Mouse (Mus musculus) forebrain, embryonic 10.5 days (tissue): ENCODE measurements around the gene Synj2bp. TPM values are rescaled to one million over a fixed set of nuclear protein-coding genes. Genes with fewer than 3 reads are reported as not detected.
"Not testable (repeated sequence)": the region's sequence is repeated elsewhere in the genome, so short reads cannot be mapped to it uniquely, and the experiment has no call there.

Source experiments
- DNase-seq: peaks from one replicate; pipeline ENCODE4 v3.0.0-alpha.2; 2017; ENCODE audit warnings: low spot score; ENCODE audit errors: extremely low spot score
- H3K27ac ChIP-seq: fragments of 300-500 bp; sonication (generic); 2 replicates; pipeline ENCODE4 v1.5.1; 2016; ENCODE audit warnings: mild to moderate bottlenecking
- H3K27me3 ChIP-seq: fragments of 300-500 bp; sonication (generic); 2 replicates; pipeline ENCODE4 v1.6.1; 2016; ENCODE audit warnings: mild to moderate bottlenecking; ENCODE audit not compliant: poor library complexity, severe bottlenecking
- H3K36me3 ChIP-seq: fragments of 300-500 bp; sonication (generic); replicated peaks from 2 replicates; pipeline ENCODE4 v1.6.1; 2016; ENCODE audit warnings: mild to moderate bottlenecking, moderate library complexity
- H3K4me1 ChIP-seq: fragments of 300-500 bp; sonication (generic); 2 replicates; pipeline ENCODE4 v1.6.1; 2016
- H3K4me3 ChIP-seq: fragments of 300-500 bp; sonication (generic); 2 replicates; pipeline ENCODE4 v1.5.1; 2016; ENCODE audit warnings: mild to moderate bottlenecking, moderate library complexity
- H3K9me3 ChIP-seq: fragments of 300-500 bp; sonication (generic); 2 replicates; pipeline ENCODE4 v1.6.1; 2016; ENCODE audit warnings: mild to moderate bottlenecking, moderate library complexity
- WGBS: fragments of 180-500 bp; shearing (Covaris S2); methylation state at CpG from one replicate; pipeline ENCODE4 v1.1.7; 2016; 5-methylcytosine and 5-hydroxymethylcytosine counted together
- polyA plus RNA-seq: library from polyadenylated mRNA; unstranded; fragments of >200 nt; fragmentation: Nextera tagmentation; extraction: Ambion mirVana; gene quantifications from 2 replicates; pipeline ENCODE4 v1.2.1, GENCODE M21; 2016

The Synj2bp gene
- 34.3 and 35.4 TPM in 2 replicates for polyA plus RNA-seq

DNA sequence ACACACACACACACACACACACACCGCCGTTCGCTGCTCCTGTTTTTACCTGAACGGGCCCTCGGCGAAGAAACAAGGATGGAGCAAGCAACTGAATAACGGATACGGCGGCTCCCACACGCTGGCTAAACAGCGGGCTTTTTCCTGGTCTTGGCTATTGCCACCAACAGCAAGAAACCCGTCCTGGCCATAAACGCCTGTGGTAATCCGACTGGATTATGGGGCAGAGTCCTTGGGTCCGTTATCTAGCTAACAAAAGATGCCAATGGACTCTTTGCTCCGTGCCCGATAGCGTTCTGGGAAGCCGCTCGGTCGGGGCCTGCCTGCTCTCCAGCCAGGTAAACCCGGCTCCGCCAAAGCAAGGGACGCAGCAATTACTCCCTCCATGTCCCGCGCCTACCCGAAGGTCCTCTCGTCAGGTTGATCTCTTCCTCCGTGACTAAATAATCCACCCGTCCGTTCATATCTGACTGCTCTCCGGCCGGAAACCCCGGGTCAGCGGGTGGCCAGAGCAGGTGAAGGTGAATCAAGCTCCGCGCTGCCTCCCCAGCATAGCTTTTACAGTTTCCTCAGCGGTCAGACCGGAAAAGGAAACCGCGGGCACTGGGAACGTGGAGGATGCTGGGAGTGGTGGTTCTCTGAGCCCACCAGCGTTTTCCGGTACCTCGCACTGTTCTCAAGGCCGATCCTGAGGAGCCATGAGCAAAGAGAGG, at the start of gene Synj2bp, which contains the start of gene Gm20498:
Gene Synj2bp, minus strand, starts transcription at position 596 of the 713 bp plus-strand sequence.
Gene Gm20498, minus strand, starts transcription at position 590 of the 713 bp plus-strand sequence.
- Histone ChIP-seq H3K36me3 (no peaks in the 10 kb centered on the region), H3K27me3 (no peaks in the 10 kb centered on the region; the same call in 1 of the 2 replicates), H3K4me1 (peaks cover 17% of the 10 kb centered on the region), H3K27ac (peak within 1 kb of the TSS; percentile 84), H3K4me3 (peak within 1 kb of the TSS; percentile 75), H3K9me3 (no peaks in the 10 kb centered on the region)
- WGBS, result under 1% methylated on average over 46 of the region's 46 CpGs
- peak; percentile 84 for DNase-seq

GRCm38 (mm10) chr12:81568374-81568773, 35.7 kb upstream of the Synj2bp start, which contains the start of gene Adam21:
Adam21 (minus strand) TSS chr12:81568474.
- DNase-seq, result no peak
- no peaks in the 10 kb centered on the region for H3K27me3 ChIP-seq
- no peak within 1 kb of the TSS for H3K4me3 ChIP-seq
- H3K36me3 ChIP-seq, result peaks cover 34% of the 10 kb centered on the region
- no peaks in the 10 kb centered on the region for H3K4me1 ChIP-seq
- H3K27ac ChIP-seq, result no peak within 1 kb of the TSS
- no peaks in the 10 kb centered on the region for H3K9me3 ChIP-seq
- 97% methylated on average over 1 of the region's 1 CpGs for WGBS

DNA sequence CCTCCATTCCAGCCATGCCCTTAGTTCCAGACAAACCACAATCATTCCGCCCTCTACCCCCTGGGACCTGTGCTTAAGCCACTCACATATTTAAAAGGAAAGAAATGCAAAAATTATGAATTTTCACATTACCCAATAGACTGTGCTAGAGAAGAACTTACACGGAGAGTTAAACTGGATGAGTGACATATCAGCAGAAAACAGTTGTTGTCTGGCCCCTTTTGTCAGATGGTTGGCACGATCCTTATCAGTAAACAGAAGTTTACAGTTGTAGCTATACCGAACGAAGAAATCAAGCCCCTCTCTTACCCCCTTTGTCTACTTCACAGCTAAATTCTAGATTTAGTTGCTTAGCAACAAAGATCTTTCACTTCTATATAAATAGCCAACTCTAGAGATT, 35.2 kb upstream of the Synj2bp start:
- no peak overlapping the region for H3K27ac ChIP-seq
- H3K4me1 ChIP-seq, result no peaks in the 10 kb centered on the region
- peaks cover 30% of the 10 kb centered on the region for H3K36me3 ChIP-seq
- DNase-seq, result no peak
- no peaks in the 10 kb centered on the region for H3K27me3 ChIP-seq
- H3K9me3 ChIP-seq, result no peaks in the 10 kb centered on the region
- H3K4me3 ChIP-seq, result no peak overlapping the region
- WGBS, result 92% methylated on average over 5 of the region's 5 CpGs

DNA sequence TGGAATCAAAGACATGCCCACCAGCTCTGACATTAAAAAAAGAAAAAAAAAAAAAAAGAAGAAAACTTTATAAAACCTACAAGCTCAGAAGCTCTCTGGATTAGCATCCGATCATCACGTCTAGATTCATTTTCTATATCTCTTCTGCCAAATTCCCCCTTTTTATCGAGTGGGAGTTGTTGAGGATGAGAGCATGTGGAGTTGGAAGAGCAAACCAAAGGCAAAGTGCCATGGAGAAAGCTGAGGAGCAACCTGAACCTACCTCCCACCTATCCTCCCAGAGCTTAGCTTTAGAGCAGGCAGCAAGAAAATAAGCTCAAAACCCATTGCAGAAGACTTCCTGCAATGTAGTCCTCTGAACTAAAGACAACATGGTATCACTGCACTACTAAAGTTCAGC, 31.5 kb upstream of the Synj2bp start:
- 0 out of 2 replicates have a peak, but pooled peaks cover 3% of the 10 kb centered on the region for H3K36me3 ChIP-seq
- H3K4me3 ChIP-seq, result no peak overlapping the region
- H3K4me1 ChIP-seq, result no peaks in the 10 kb centered on the region
- WGBS, result 93% methylated on average over 3 of the region's 3 CpGs
- no peaks in the 10 kb centered on the region for H3K9me3 ChIP-seq
- H3K27me3 ChIP-seq, result no peaks in the 10 kb centered on the region
- H3K27ac ChIP-seq, result no peak overlapping the region
- no peak for DNase-seq

- no peaks in the 10 kb centered on the region for H3K27me3 ChIP-seq
- H3K9me3 ChIP-seq, result no peaks in the 10 kb centered on the region
- WGBS, result 83% methylated on average over 3 of the region's 3 CpGs
Observed at GRCm38 (mm10) chr12:81549286-81549685, 16.6 kb upstream of the Synj2bp start.

DNA sequence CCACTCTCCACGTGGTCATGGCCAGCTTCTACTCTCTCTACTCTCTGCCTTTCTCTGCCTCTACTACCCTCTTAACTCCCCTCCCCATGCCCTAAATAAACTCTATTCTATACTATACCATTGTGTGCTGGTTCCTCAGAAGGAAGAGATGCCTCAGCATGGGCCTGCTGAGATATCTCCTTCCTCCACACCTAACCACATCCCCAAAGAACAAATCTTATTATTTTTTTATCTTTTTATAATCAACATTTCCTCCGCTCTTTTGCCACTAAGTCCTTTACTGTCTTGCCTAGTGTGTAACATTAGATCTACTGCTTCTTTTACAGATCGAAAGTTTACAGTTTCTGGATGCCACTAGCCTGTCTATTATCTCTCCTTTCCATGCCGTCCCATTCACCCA, 14.5 kb upstream of the Synj2bp start:
- H3K9me3 ChIP-seq, result no peaks in the 10 kb centered on the region
- no peaks in the 10 kb centered on the region for H3K4me1 ChIP-seq
- no peaks in the 10 kb centered on the region for H3K36me3 ChIP-seq
- H3K27ac ChIP-seq, result no peak overlapping the region
- WGBS, result 75% methylated on average over 4 of the region's 4 CpGs
- no peaks in the 10 kb centered on the region for H3K27me3 ChIP-seq
- no peak for DNase-seq
- H3K4me3 ChIP-seq, result no peak overlapping the region

More at GRCm38 (mm10) chr12:81549286-81549685, 16.6 kb upstream of the Synj2bp start:
- no peaks in the 10 kb centered on the region for H3K36me3 ChIP-seq
- H3K27ac ChIP-seq, result no peak overlapping the region
- H3K4me3 ChIP-seq, result no peak overlapping the region
- H3K4me1 ChIP-seq, result no peaks in the 10 kb centered on the region
- DNase-seq, result no peak

DNA sequence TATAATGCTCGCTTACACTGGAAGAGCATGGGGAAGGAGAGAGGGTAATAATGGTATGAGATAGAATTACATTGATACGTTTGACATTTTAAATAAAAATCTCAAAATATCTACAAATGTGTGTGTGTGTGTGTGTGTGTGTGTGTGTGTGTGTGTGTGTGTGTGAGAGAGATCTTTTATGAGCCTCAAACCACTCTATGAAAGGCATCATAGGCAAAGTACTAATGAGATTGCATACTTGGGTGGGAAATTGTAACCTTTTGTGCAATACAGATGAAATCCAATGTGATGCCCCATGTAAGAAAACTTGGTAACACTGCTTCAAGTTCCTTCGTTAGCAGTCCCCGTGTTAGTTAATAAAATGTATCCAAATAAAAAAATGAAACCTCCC, 313 bp upstream of the Synj2bp start:
- Histone ChIP-seq H3K27me3 (no peaks in the 10 kb centered on the region; the same call in 1 of the 2 replicates), H3K9me3 (no peaks in the 10 kb centered on the region), H3K4me3 (peak overlapping the region; percentile 75), H3K4me1 (peaks cover 17% of the 10 kb centered on the region), H3K27ac (peak overlapping the region; percentile 84), H3K36me3 (no peaks in the 10 kb centered on the region)
- no peak for DNase-seq
- 38% methylated on average over 4 of the region's 4 CpGs for WGBS

DNA sequence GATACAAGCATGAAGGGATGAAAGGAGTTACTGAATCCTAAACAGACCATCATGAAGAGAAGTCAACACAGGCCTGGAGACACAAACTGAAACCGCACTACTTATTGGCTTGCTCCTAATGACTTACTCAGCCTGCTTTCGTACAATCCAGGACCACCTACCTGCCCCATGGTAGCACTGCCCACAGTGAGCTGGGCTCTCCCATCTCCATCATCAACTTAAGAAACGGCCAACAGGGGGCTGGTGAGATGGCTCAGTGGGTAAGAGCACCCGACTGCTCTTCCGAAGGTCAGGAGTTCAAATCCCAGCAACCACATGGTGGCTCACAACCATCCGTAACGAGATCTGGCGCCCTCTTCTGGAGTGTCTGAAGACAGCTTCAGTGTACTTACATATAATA, 2.1 kb downstream of the Synj2bp start:
- H3K4me1 ChIP-seq, result peaks cover 17% of the 10 kb centered on the region
- not testable (repeated sequence) for H3K27ac ChIP-seq, DNase-seq, H3K27me3 ChIP-seq, H3K9me3 ChIP-seq, H3K36me3 ChIP-seq, H3K4me3 ChIP-seq
- WGBS, result 79% methylated on average over 8 of the region's 8 CpGs

GRCm38 (mm10) chr12:81496906-81497305, 35.8 kb downstream of the Synj2bp start:
- WGBS, result 97% methylated on average over 9 of the region's 9 CpGs
- DNase-seq, result not testable (repeated sequence)

DNA sequence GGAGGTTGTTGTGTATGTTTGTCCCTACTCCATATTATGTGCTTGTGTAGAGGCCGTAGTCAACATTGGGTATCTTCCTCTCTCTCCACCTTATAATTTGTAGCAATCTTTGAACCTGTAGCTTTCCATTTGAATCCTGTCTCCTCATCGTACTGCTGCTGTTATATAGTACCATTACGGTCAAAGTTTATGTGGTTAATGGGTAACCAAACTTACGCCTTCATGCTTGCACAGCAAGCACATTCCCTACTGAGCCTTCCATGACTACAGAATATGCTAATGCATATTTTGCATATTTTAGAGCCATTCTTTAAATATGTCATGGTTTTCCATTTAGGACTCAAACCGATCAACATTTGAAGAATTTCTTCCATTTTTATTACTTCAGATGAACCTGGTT, 42.2 kb downstream of the Synj2bp start:
- Histone ChIP-seq H3K36me3 (peaks cover 13% of the 10 kb centered on the region), H3K4me1 (no peaks in the 10 kb centered on the region), H3K27me3 (no peaks in the 10 kb centered on the region), H3K4me3 (no peak overlapping the region), H3K27ac (no peak overlapping the region), H3K9me3 (no peaks in the 10 kb centered on the region)
- no peak for DNase-seq
- 97% methylated on average over 5 of the region's 5 CpGs for WGBS

More at GRCm38 (mm10) chr12:81496906-81497305, 35.8 kb downstream of the Synj2bp start:
- not testable (repeated sequence) for H3K4me1 ChIP-seq, H3K27me3 ChIP-seq, H3K4me3 ChIP-seq, H3K9me3 ChIP-seq, H3K27ac ChIP-seq
- H3K36me3 ChIP-seq, result peaks cover 35% of the 10 kb centered on the region

DNA sequence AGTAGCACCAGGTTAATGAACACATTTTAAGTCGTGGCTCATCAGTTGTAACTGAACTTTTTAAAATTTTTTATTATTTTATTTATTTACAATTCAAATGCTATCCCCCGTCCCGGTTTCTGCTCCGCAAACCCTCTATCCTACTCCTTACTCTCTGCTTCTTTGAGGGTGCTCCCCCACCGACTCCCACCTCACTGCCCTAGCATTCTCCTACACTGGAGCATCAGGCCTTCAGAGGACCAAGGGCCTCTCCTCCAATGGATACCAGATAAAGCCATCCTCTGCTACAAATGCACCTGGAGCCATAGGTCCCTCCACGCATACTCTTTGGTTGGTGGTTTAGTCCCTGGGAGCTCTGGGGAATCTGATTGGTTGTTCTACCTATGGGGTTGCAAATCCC, 47.4 kb downstream of the Synj2bp start:
- 46% methylated on average over 6 of the region's 6 CpGs for WGBS
- peaks cover 8% of the 10 kb centered on the region; the same call in 1 of the 2 replicates for H3K4me1 ChIP-seq
- H3K27ac ChIP-seq, result peak overlapping the region; percentile 94
- H3K36me3 ChIP-seq, result no peaks in the 10 kb centered on the region
- no peak for DNase-seq
- H3K27me3 ChIP-seq, result no peaks in the 10 kb centered on the region
- H3K9me3 ChIP-seq, result no peaks in the 10 kb centered on the region
- peak overlapping the region; percentile 68 for H3K4me3 ChIP-seq

DNA sequence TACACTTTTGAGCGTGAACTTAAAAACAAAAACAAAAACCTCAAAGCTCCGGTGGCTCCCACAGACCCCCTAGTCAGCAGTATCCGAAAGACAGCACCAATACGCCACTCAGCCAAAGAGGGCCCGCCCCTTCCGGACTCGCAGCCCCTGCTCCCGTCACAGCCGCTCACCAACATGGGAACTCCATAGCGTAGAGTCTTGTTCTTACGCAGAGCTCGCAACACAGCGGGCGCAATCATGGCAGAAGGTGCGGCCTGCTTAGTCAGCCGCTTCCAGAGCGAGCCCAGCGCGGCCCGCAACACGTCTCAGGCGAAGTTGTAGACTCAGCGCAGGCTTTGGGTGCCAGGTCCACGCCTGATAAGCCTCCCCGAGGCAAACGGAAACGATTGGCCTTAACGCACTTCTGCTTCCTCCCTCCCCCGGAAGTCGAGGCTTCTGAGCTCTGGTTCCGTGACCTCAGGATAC, 48.0 kb downstream of the Synj2bp start, which contains the start of gene Cox16:
Gene Cox16, minus strand, starts transcription at position 401 of the 465 bp plus-strand sequence.
- no peaks in the 10 kb centered on the region for H3K27me3 ChIP-seq
- DNase-seq, result peak; percentile 86
- no peaks in the 10 kb centered on the region for H3K36me3 ChIP-seq
- H3K4me3 ChIP-seq, result peak within 1 kb of the TSS; percentile 68
- H3K27ac ChIP-seq, result peak within 1 kb of the TSS; percentile 94
- H3K4me1 ChIP-seq, result peaks cover 8% of the 10 kb centered on the region; the same call in 1 of the 2 replicates
- WGBS, result 0% methylated on average over 31 of the region's 31 CpGs
- H3K9me3 ChIP-seq, result no peaks in the 10 kb centered on the region

GRCm38 (mm10) chr12:81484212-81484611, 48.5 kb downstream of the Synj2bp start:
- peak overlapping the region; percentile 68 for H3K4me3 ChIP-seq
- 4% methylated on average over 7 of the region's 7 CpGs for WGBS
- H3K4me1 ChIP-seq, result peaks cover 8% of the 10 kb centered on the region; the same call in 1 of the 2 replicates
- H3K27ac ChIP-seq, result peak overlapping the region; percentile 94
- no peaks in the 10 kb centered on the region for H3K27me3 ChIP-seq
- DNase-seq, result no peak
- H3K9me3 ChIP-seq, result no peaks in the 10 kb centered on the region
- no peaks in the 10 kb centered on the region for H3K36me3 ChIP-seq
